Mouse (Mus musculus) embryonic facial prominence, embryonic 12.5 days (tissue): ENCODE results near the gene Tmem37. TPM values are rescaled to one million over a fixed set of nuclear protein-coding genes. Genes with fewer than 3 reads are reported as not detected.

Experiments
- ATAC-seq: fragments of 200-750 bp; cut with Nextera tagmentation; 2 replicates; pipeline ENCODE4 v1.8.0; 2017; ENCODE audit not compliant: insufficient number of reproducible peaks, insufficient read depth, low FRiP score, low TSS enrichment
- H3K27ac ChIP-seq: fragments of 300-500 bp; sonication (generic); 2 replicates; pipeline ENCODE4 v1.5.1; 2016; ENCODE audit warnings: mild to moderate bottlenecking
- H3K27me3 ChIP-seq: fragments of 300-500 bp; sonication (generic); 2 replicates; pipeline ENCODE4 v1.6.1; 2016; ENCODE audit warnings: mild to moderate bottlenecking, moderate library complexity
- H3K36me3 ChIP-seq: fragments of 300-500 bp; sonication (generic); 2 replicates; pipeline ENCODE4 v1.6.1; 2016; ENCODE audit warnings: mild to moderate bottlenecking
- H3K4me1 ChIP-seq: fragments of 300-500 bp; sonication (generic); 2 replicates; pipeline ENCODE4 v1.6.1; 2016
- H3K4me2 ChIP-seq: fragments of 300-500 bp; sonication (generic); replicated peaks from 2 replicates; pipeline ENCODE4 v1.6.1; 2016; ENCODE audit warnings: mild to moderate bottlenecking, moderate library complexity
- H3K4me3 ChIP-seq: fragments of 300-500 bp; sonication (generic); 2 replicates; pipeline ENCODE4 v1.5.1; 2016; ENCODE audit warnings: mild to moderate bottlenecking
- H3K9ac ChIP-seq: fragments of 300-500 bp; sonication (generic); 2 replicates; pipeline ENCODE4 v1.6.1; 2016; ENCODE audit warnings: mild to moderate bottlenecking, moderate library complexity
- H3K9me3 ChIP-seq: fragments of 300-500 bp; sonication (generic); 2 replicates; pipeline ENCODE4 v1.6.1; 2016; ENCODE audit warnings: mild to moderate bottlenecking, moderate library complexity
- WGBS: fragments of 180-500 bp; shearing (Covaris S2); methylation state at CpG from one replicate; pipeline ENCODE4 v1.1.7; 2016; 5-methylcytosine and 5-hydroxymethylcytosine counted together
- polyA plus RNA-seq: library from polyadenylated mRNA; unstranded; fragments of >200 nt; fragmentation: Nextera tagmentation; extraction: Ambion mirVana; gene quantifications from 2 replicates; pipeline ENCODE4 v1.2.1, GENCODE M21; 2016

Gene Tmem37
- polyA plus RNA-seq, 1 experiment from 2014 or later: 6.9 TPM

- WGBS: 5% methylated on average over 4 of the region's 5 CpGs
- Histone ChIP-seq H3K4me2 (no peak overlapping the region), H3K4me3 (no peak overlapping the region), H3K4me1 (0 out of 2 replicates have a peak, but pooled peaks cover 4% of the 10 kb centered on the region), H3K36me3 (no peaks in the 10 kb centered on the region), H3K9ac (no peak overlapping the region), H3K27ac (no peak overlapping the region), H3K9me3 (no peaks in the 10 kb centered on the region), H3K27me3 (no peaks in the 10 kb centered on the region)
- ATAC-seq: no peak
These were observed 15.3 kb upstream of the Tmem37 start for GRCm38 (mm10) chr1:120089180-120089579.

- Histone ChIP-seq H3K4me2 (no peak overlapping the region), H3K27me3 (peaks cover 6% of the 10 kb centered on the region; the same call in 1 of the 2 replicates), H3K4me3 (no peak overlapping the region), H3K9ac (no peak overlapping the region), H3K36me3 (no peaks in the 10 kb centered on the region), H3K9me3 (no peaks in the 10 kb centered on the region), H3K27ac (no peak overlapping the region), H3K4me1 (peaks cover 7% of the 10 kb centered on the region)
- WGBS: 63% methylated on average over 13 of the region's 13 CpGs
- ATAC-seq: no peak
These were observed 12.8 kb upstream of the Tmem37 start for GRCm38 (mm10) chr1:120086644-120087043.

GRCm38 (mm10) chr1:120085696-120086095 lies 11.8 kb upstream of the Tmem37 start:
- no peaks in the 10 kb centered on the region for H3K36me3 ChIP-seq
- WGBS: 61% methylated on average over 3 of the region's 3 CpGs
- H3K9ac ChIP-seq: no peak overlapping the region
- H3K27me3 ChIP-seq: peaks cover 6% of the 10 kb centered on the region; the same call in 1 of the 2 replicates
- H3K4me1 ChIP-seq: peaks cover 7% of the 10 kb centered on the region
- no peak overlapping the region for H3K4me3 ChIP-seq
- no peak overlapping the region for H3K27ac ChIP-seq
- H3K9me3 ChIP-seq: no peaks in the 10 kb centered on the region
- no peak overlapping the region for H3K4me2 ChIP-seq
- ATAC-seq: no peak

- WGBS: 53% methylated on average over 5 of the region's 5 CpGs
- Histone ChIP-seq H3K36me3 (no peaks in the 10 kb centered on the region), H3K4me2 (no peak overlapping the region), H3K9ac (no peak overlapping the region), H3K4me1 (peaks cover 7% of the 10 kb centered on the region), H3K27me3 (peaks cover 6% of the 10 kb centered on the region; the same call in 1 of the 2 replicates), H3K27ac (no peak overlapping the region), H3K4me3 (no peak overlapping the region), H3K9me3 (no peaks in the 10 kb centered on the region)
- ATAC-seq: no peak
These were observed 10.1 kb upstream of the Tmem37 start for GRCm38 (mm10) chr1:120083921-120084517.

GRCm38 (mm10) chr1:120082957-120083585 lies 9.2 kb upstream of the Tmem37 start:
- Histone ChIP-seq H3K4me2 (no peak overlapping the region), H3K4me3 (no peak overlapping the region), H3K9ac (no peak overlapping the region), H3K4me1 (peaks cover 5% of the 10 kb centered on the region), H3K27ac (no peak overlapping the region), H3K9me3 (no peaks in the 10 kb centered on the region), H3K36me3 (no peaks in the 10 kb centered on the region), H3K27me3 (peaks cover 6% of the 10 kb centered on the region; the same call in 1 of the 2 replicates)
- no peak for ATAC-seq
- WGBS: 28% methylated on average over 7 of the region's 7 CpGs

- WGBS: 91% methylated on average over 1 of the region's 1 CpGs
- Histone ChIP-seq H3K4me2 (no peak overlapping the region), H3K36me3 (no peaks in the 10 kb centered on the region), H3K4me1 (peaks cover 10% of the 10 kb centered on the region), H3K9me3 (no peaks in the 10 kb centered on the region), H3K27me3 (peaks cover 6% of the 10 kb centered on the region; the same call in 1 of the 2 replicates), H3K27ac (no peak overlapping the region), H3K9ac (no peak overlapping the region), H3K4me3 (no peak overlapping the region)
- no peak for ATAC-seq
These were observed 6.8 kb upstream of the Tmem37 start for GRCm38 (mm10) chr1:120080632-120081031.

- Histone ChIP-seq H3K27ac (no peak overlapping the region), H3K36me3 (no peaks in the 10 kb centered on the region), H3K4me1 (peaks cover 18% of the 10 kb centered on the region), H3K9me3 (no peaks in the 10 kb centered on the region), H3K9ac (no peak overlapping the region), H3K27me3 (peaks cover 24% of the 10 kb centered on the region), H3K4me3 (no peak overlapping the region), H3K4me2 (no peak overlapping the region)
- 6% methylated on average over 9 of the region's 9 CpGs for WGBS
- ATAC-seq: no peak
These were observed 4.0 kb upstream of the Tmem37 start for GRCm38 (mm10) chr1:120077746-120078410.

GRCm38 (mm10) chr1:120075507-120075906 lies 1.6 kb upstream of the Tmem37 start:
- no peak for ATAC-seq
- no peak overlapping the region for H3K9ac ChIP-seq
- H3K4me1 ChIP-seq: peaks cover 18% of the 10 kb centered on the region
- H3K36me3 ChIP-seq: no peaks in the 10 kb centered on the region
- H3K4me3 ChIP-seq: no peak overlapping the region
- WGBS: 76% methylated on average over 5 of the region's 5 CpGs
- no peaks in the 10 kb centered on the region for H3K9me3 ChIP-seq
- no peak overlapping the region for H3K27ac ChIP-seq
- H3K4me2 ChIP-seq: no peak overlapping the region
- H3K27me3 ChIP-seq: peaks cover 31% of the 10 kb centered on the region

GRCm38 (mm10) chr1:120074931-120075330 lies 1.1 kb upstream of the Tmem37 start:
- WGBS: 80% methylated on average over 4 of the region's 4 CpGs
- H3K4me3 ChIP-seq: no peak overlapping the region
- no peaks in the 10 kb centered on the region for H3K9me3 ChIP-seq
- H3K36me3 ChIP-seq: no peaks in the 10 kb centered on the region
- H3K4me1 ChIP-seq: peaks cover 18% of the 10 kb centered on the region
- H3K4me2 ChIP-seq: no peak overlapping the region
- no peak overlapping the region for H3K27ac ChIP-seq
- no peak for ATAC-seq
- H3K9ac ChIP-seq: no peak overlapping the region
- H3K27me3 ChIP-seq: peaks cover 31% of the 10 kb centered on the region

- Histone ChIP-seq H3K9me3 (no peaks in the 10 kb centered on the region), H3K4me3 (0 out of 2 replicates have a peak overlapping the region, but pooled peaks have one; percentile 39), H3K36me3 (no peaks in the 10 kb centered on the region), H3K9ac (no peak overlapping the region), H3K27me3 (peaks cover 31% of the 10 kb centered on the region), H3K27ac (no peak overlapping the region), H3K4me2 (peak overlapping the region; percentile 93), H3K4me1 (peaks cover 18% of the 10 kb centered on the region)
- 16% methylated on average over 4 of the region's 4 CpGs for WGBS
- no peak for ATAC-seq
These were observed 431 bp upstream of the Tmem37 start for GRCm38 (mm10) chr1:120074307-120074702.

GRCm38 (mm10) chr1:120072900-120073299 lies 974 bp downstream of the Tmem37 start:
- Histone ChIP-seq H3K36me3 (no peaks in the 10 kb centered on the region), H3K9me3 (no peaks in the 10 kb centered on the region), H3K27me3 (peaks cover 31% of the 10 kb centered on the region), H3K27ac (no peak overlapping the region), H3K4me3 (peak overlapping the region; percentile 39), H3K9ac (no peak overlapping the region), H3K4me2 (peak overlapping the region; percentile 93), H3K4me1 (peaks cover 16% of the 10 kb centered on the region)
- 7% methylated on average over 16 of the region's 16 CpGs for WGBS
- no peak for ATAC-seq

- no peak overlapping the region for H3K27ac ChIP-seq
- H3K4me1 ChIP-seq: peaks cover 13% of the 10 kb centered on the region
- ATAC-seq: no peak
- no peak overlapping the region for H3K9ac ChIP-seq
- H3K4me2 ChIP-seq: no peak overlapping the region
- peaks cover 31% of the 10 kb centered on the region for H3K27me3 ChIP-seq
- 85% methylated on average over 4 of the region's 4 CpGs for WGBS
- no peaks in the 10 kb centered on the region for H3K9me3 ChIP-seq
- H3K4me3 ChIP-seq: no peak overlapping the region
- no peaks in the 10 kb centered on the region for H3K36me3 ChIP-seq
These were observed 2.7 kb downstream of the Tmem37 start for GRCm38 (mm10) chr1:120071133-120071532.
